Mouse (Mus musculus) heart, postnatal 36 days (tissue): ENCODE measurements around the gene Nemf. TPM values are rescaled to one million over a fixed set of nuclear protein-coding genes. Genes with fewer than 3 reads are reported as not detected.
A peak's percentile ranks its signal among the peaks of the same experiment; 100 is the strongest.
"Not testable (repeated sequence)": the region's sequence is repeated elsewhere in the genome, so short reads cannot be mapped to it uniquely, and the experiment has no call there.

Source experiments
- DNase-seq, 2 experiments: peaks; one replicate each; pipeline ENCODE4 v3.0.0; 2021 to 2022
- intact Hi-C: fragments of 180-260 bp; cut with DNase I; formaldehyde crosslinking; loops from one replicate; pipeline ENCODE4 v1.15.1; 2025
- total RNA-seq, 2 experiments: library from RNA; stranded (reverse); gene quantifications; 2 replicates each; pipeline ENCODE4 v1.2.3; 2021

Nemf gene
- total RNA-seq, 2 experiments from 2014 or later = 22.3 to 24.1 TPM

GRCm38 (mm10) chr12:69373850-69374766, 17.1 kb upstream of the Nemf start:
- intact Hi-C loops = loop anchor here (2.0 to 5.0 kb wide), 3 partner anchors 49 to 307 kb away; partner anchors contain the start of gene Sos2

DNA sequence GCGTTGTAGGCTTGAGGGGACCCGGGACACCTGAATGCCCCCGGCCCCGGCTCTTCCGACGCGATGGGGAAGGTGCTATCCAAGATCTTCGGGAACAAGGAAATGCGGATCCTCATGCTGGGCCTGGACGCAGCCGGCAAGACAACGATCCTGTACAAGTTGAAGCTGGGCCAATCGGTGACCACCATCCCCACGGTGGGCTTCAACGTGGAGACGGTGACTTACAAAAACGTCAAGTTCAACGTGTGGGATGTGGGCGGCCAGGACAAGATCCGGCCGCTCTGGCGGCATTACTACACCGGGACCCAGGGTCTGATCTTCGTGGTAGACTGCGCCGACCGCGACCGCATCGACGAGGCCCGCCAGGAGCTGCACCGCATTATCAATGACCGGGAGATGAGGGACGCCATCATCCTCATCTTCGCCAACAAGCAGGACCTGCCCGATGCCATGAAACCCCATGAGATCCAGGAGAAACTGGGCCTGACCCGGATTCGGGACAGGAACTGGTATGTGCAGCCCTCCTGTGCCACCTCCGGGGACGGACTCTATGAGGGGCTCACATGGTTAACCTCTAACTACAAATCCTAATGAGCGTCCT, 15.9 kb upstream of the Nemf start:
- peak in 1 of 2 experiments; percentile 38 for DNase-seq
- intact Hi-C loops = loop anchor here (1.0 to 5.0 kb wide), 4 partner anchors 50 to 308 kb away; partner anchors contain the start of gene Sos2

More at GRCm38 (mm10) chr12:69373850-69374766, 17.1 kb upstream of the Nemf start:
- DNase-seq = no peak

- intact Hi-C loops = loop anchor here (1.0 to 5.0 kb wide), 5 partner anchors 51 to 309 kb away; partner anchors contain the start of gene Sos2
Observed at GRCm38 (mm10) chr12:69371854-69372671, 15.1 kb upstream of the Nemf start, which contains the start of the genes Arf6 and Gm9887. TSS of gene Arf6 (plus strand) at chr12:69372150. TSS of gene Gm9887 (minus strand) at chr12:69372458.

DNA sequence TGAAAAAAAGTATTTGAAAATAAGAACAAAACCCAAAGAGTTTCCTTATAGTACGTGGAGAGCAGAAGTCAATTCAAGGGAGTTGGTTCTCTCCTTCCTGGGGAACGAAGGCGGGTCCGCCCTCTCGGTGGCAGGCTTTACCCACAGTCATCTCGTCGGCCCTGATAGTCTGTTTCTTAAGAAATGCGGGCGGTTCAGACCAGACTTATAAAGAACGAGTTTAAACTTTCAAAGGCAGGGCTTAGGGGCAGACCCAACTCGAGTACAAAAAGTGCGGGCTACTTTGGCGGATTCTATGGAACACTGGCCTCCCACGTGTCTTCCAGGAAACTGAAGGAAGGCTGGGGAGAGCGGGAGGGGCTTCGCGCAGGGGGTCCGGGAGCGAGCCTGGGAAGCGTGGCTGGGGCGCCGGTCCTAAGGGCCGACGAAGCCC, 14.5 kb upstream of the Nemf start:
- intact Hi-C loops = loop anchor here (1.0 to 5.0 kb wide), 2 partner anchors 91 to 203 kb away; no protein-coding TSS in a partner anchor
- DNase-seq = no peak

More at GRCm38 (mm10) chr12:69371854-69372671, 15.1 kb upstream of the Nemf start, which contains the start of the genes Arf6 and Gm9887:
- DNase-seq = peak; percentile 99 to 100

- DNase-seq = no peak
- intact Hi-C loops = loop anchor here (1.0 to 5.0 kb wide), 2 partner anchors 91 to 203 kb away; no protein-coding TSS in a partner anchor
Observed at GRCm38 (mm10) chr12:69370936-69371335, 14.0 kb upstream of the Nemf start.

- intact Hi-C loops = no loop called here
- DNase-seq = no peak
Observed at GRCm38 (mm10) chr12:69367557-69367956, 10.6 kb upstream of the Nemf start.

GRCm38 (mm10) chr12:69366424-69366823, 9.5 kb upstream of the Nemf start:
- intact Hi-C loops = no loop called here
- peak in 1 of 2 experiments; percentile 16 for DNase-seq

DNA sequence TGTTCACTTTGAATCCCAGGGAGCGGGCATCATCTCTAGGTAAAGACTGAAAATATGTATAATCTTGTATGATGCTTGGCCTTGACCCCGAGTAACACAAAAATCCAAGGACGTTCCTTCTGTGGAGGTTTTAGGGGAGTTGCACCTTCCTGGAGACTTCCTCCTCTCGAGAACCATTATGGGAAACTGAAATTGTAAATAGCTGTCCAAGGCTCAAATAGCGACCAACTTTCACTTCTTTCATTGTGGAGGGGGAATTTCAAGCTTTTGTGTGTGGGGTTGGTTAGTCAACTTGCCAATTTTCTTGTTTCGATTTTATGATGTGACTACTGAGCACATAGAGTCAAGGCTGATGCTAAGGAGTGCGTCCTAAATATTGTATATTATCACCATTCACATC, 8.8 kb upstream of the Nemf start:
- DNase-seq = no peak
- intact Hi-C loops = no loop called here

- DNase-seq = peak; percentile 82 to 86
- intact Hi-C loops = loop anchor here (2.0 kb wide), 1 partner anchor 319 kb away; no protein-coding TSS in a partner anchor
Observed at GRCm38 (mm10) chr12:69363899-69364762, 7.2 kb upstream of the Nemf start.

GRCm38 (mm10) chr12:69363110-69363509, 6.1 kb upstream of the Nemf start:
- intact Hi-C loops = loop anchor here (2.0 kb wide), 1 partner anchor 320 kb away; no protein-coding TSS in a partner anchor
- not testable (repeated sequence) for DNase-seq

- intact Hi-C loops = loop anchor here (2.0 kb wide), 1 partner anchor 320 kb away; no protein-coding TSS in a partner anchor
- no peak for DNase-seq
Observed at GRCm38 (mm10) chr12:69362388-69362787, 5.4 kb upstream of the Nemf start.

DNA sequence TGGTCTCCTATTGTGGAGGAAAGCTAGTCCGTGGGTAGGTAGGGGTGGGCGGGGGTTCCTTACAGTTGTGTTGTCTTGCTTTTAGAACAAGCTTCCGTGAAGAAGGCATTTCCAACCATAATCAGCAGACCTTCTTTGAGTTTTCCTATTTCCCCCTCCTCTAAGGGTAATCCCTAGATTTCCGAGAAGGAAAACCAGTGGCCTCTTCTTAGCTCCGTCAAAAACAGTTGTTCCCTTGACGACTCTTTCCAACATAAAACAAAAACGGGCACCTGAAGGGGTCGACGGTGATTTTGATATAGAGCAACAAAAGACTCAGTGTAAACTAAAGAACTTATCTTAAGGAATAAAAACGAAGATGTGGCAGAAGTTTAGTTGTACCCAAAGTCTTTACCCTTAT, 5.0 kb upstream of the Nemf start:
- DNase-seq = no peak
- intact Hi-C loops = loop anchor here (2.0 kb wide), 1 partner anchor 321 kb away; no protein-coding TSS in a partner anchor

DNA sequence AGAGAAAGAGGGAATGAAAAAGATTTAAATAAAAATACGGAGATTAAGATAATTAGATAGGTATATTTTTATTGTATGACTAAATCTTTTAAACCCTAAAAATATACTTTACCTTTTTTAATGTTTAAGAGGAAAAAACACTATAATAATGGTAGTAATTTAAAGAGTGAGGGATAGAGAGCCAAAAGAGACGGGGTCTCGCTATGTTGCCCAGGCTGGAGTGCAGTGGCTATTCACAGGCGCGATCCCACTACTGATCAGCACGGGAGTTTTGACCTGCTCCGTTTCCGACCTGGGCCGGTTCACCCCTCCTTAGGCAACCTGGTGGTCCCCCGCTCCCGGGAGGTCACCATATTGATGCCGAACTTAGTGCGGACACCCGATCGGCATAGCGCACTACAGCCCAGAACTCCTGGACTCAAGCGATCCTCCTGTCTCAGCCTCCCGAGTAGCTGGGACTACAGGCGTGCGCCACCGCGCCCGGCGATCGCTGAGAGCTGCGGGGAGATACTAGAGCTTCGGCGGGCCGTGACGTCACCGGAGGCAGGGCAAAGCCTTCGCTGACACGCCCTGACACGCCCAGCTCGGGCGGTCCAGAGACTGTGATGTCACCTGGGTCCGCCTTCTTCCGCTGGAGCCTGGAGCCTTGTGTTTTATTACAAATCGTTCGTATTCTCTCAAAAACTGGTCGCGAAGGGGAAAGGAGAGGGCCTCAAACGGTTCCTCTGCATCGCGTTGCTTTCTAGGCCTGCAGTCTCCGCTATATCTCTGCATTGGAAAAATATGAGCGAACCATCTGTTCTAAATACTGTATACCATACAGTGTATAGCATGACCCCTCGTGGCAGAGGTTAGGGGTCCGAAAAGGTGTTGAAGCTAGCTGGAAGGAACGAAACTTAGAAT, 4.3 kb upstream of the Nemf start:
- intact Hi-C loops = not testable (repeated sequence)
- DNase-seq = peak; percentile 100

GRCm38 (mm10) chr12:69360655-69360996, 3.7 kb upstream of the Nemf start:
- intact Hi-C loops = no loop called here
- peak; percentile 26 to 73 for DNase-seq

GRCm38 (mm10) chr12:69357300-69357646, 308 bp upstream of the Nemf start:
- intact Hi-C loops = loop anchor here (1.0 to 2.0 kb wide), 2 partner anchors 218 to 339 kb away; no protein-coding TSS in a partner anchor
- no peak for DNase-seq

GRCm38 (mm10) chr12:69351685-69352084, 5.3 kb downstream of the Nemf start:
- DNase-seq = no peak
- intact Hi-C loops = no loop called here

GRCm38 (mm10) chr12:69349928-69350327, 7.0 kb downstream of the Nemf start:
- intact Hi-C loops = loop anchor here (5.0 kb wide), 1 partner anchor 43 kb away; no protein-coding TSS in a partner anchor
- no peak for DNase-seq

- peak in 1 of 2 experiments; percentile 24 for DNase-seq
- intact Hi-C loops = no loop called here
Observed at GRCm38 (mm10) chr12:69333547-69333946, 23.4 kb downstream of the Nemf start.
